Mouse (Mus musculus) lung, adult 2 months (tissue): ENCODE data around the gene Sf3a2.

Experiments
- CTCF ChIP-seq: fragments of 200-500 bp; IDR thresholded peaks from 2 replicates; pipeline ENCODE4 v1.5.1; 2011; ENCODE audit warnings: mild to moderate bottlenecking, low read length, control low read depth; ENCODE audit not compliant: insufficient read depth
- POLR2A ChIP-seq: fragments of 200-500 bp; IDR thresholded peaks from 2 replicates; pipeline ENCODE4 v1.6.1; 2011; ENCODE audit warnings: low read depth, mild to moderate bottlenecking, control low read depth, low read length, borderline replicate concordance; ENCODE audit errors: extremely low read depth

- TF ChIP-seq CTCF (no peak), POLR2A (no peak)
These were observed 43.7 kb downstream of the Sf3a2 start for GRCm38 (mm10) chr10:80841685-80842084.
